Mouse (Mus musculus) lung, embryonic 14.5 days (tissue): ENCODE measurements around the gene Ppif. TPM values are rescaled to one million over a fixed set of nuclear protein-coding genes. Genes with fewer than 3 reads are reported as not detected.

ENCODE experiments used
- ATAC-seq: fragments of 200-750 bp; cut with Nextera tagmentation; 2 replicates; pipeline ENCODE4 v1.8.0; 2017; ENCODE audit warnings: mild to moderate bottlenecking, moderate TSS enrichment, moderate library complexity; ENCODE audit not compliant: insufficient read depth
- DNase-seq: peaks from one replicate; pipeline ENCODE4 v3.0.0-alpha.2; 2015
- H3K27ac ChIP-seq: fragments of 300-500 bp; sonication (generic); 2 replicates; pipeline ENCODE4 v1.5.1; 2014; ENCODE audit warnings: low read depth, mild to moderate bottlenecking, moderate library complexity
- H3K27me3 ChIP-seq: fragments of 300-500 bp; sonication (generic); 2 replicates; pipeline ENCODE4 v1.6.1; 2014; ENCODE audit warnings: low read length, control low read depth; ENCODE audit not compliant: insufficient read depth
- H3K36me3 ChIP-seq: fragments of 300-500 bp; sonication (generic); 2 replicates; pipeline ENCODE4 v1.6.1; 2014; ENCODE audit warnings: control low read depth; ENCODE audit not compliant: insufficient read depth
- H3K4me1 ChIP-seq: fragments of 300-500 bp; sonication (generic); 2 replicates; pipeline ENCODE4 v1.6.1; 2014; ENCODE audit warnings: antibody characterized with exemption, control low read depth; ENCODE audit not compliant: insufficient read depth
- H3K4me2 ChIP-seq: fragments of 300-500 bp; sonication (generic); 2 replicates; pipeline ENCODE4 v1.6.1; 2014; ENCODE audit warnings: mild to moderate bottlenecking
- H3K4me3 ChIP-seq: fragments of 300-500 bp; sonication (generic); 2 replicates; pipeline ENCODE4 v1.5.1; 2014; ENCODE audit warnings: low read depth, low read length
- H3K9ac ChIP-seq: fragments of 300-500 bp; sonication (generic); 2 replicates; pipeline ENCODE4 v1.6.1; 2014
- H3K9me3 ChIP-seq: fragments of 300-500 bp; sonication (generic); 2 replicates; pipeline ENCODE4 v1.6.1; 2016; ENCODE audit warnings: low read depth, low read length, control low read depth
- CTCF ChIP-seq: IDR thresholded peaks from 2 replicates; pipeline ENCODE4 v1.5.1; 2016; ENCODE audit warnings: antibody characterized with exemption, low read depth
- WGBS: fragments of 180-500 bp; shearing (Covaris S2); extraction: QIAGEN DNeasy Blood & Tissue Kit; methylation state at CpG from one replicate; pipeline ENCODE4 v1.1.7; 2014; 5-methylcytosine and 5-hydroxymethylcytosine counted together
- polyA plus RNA-seq: library from polyadenylated mRNA; unstranded; fragments of >200 nt; fragmentation: Nextera tagmentation; extraction: Ambion mirVana; gene quantifications from 2 replicates; pipeline ENCODE4 v1.2.1, GENCODE M21; 2014

The Ppif gene
- polyA plus RNA-seq, 1 experiment from 2014 or later = 29.2 TPM

- no peaks in the 10 kb centered on the region for H3K9me3 ChIP-seq
- H3K4me1 ChIP-seq = peaks cover 49% of the 10 kb centered on the region
- H3K4me2 ChIP-seq = 0 out of 2 replicates have a peak overlapping the region, but pooled peaks have one; percentile 10
- 27% methylated on average over 6 of the region's 6 CpGs for WGBS
- H3K27ac ChIP-seq = peak overlapping the region; percentile 80
- no peak overlapping the region for H3K4me3 ChIP-seq
- ATAC-seq (peak; percentile 78), DNase-seq (peak; percentile 93)
- no peak for TF ChIP-seq CTCF
- H3K27me3 ChIP-seq = no peaks in the 10 kb centered on the region
- peaks cover 35% of the 10 kb centered on the region for H3K36me3 ChIP-seq
- H3K9ac ChIP-seq = no peak overlapping the region
Measured at GRCm38 (mm10) chr14:25736589-25736988, 42.6 kb downstream of the Ppif start.

DNA sequence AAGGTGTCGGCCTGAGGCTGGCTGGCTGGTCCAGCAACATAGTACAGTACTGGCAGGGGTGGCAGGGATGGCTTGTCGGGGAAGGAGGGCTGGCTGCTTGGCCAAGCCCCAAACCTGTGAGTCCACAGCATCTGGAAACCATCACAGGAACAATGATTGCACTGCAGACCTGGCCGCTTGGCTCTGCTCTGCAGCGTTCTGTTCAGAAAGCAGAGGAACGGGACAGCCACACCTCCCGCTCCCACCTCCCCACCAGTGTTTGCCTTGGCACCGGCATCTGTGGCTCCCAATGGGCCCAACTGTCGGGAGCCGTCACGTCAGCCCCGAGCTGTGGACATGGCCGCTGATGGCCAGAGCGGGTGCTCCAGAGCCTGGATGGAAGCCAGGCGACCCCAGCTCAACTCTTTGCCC, 44.6 kb downstream of the Ppif start:
- Histone ChIP-seq H3K36me3 (peaks cover 35% of the 10 kb centered on the region), H3K9me3 (no peaks in the 10 kb centered on the region), H3K27me3 (no peaks in the 10 kb centered on the region), H3K4me3 (no peak overlapping the region), H3K4me2 (peak overlapping the region; percentile 25; the same call in 1 of the 2 replicates), H3K27ac (peak overlapping the region; percentile 58; the same call in 1 of the 2 replicates), H3K4me1 (peaks cover 49% of the 10 kb centered on the region), H3K9ac (no peak overlapping the region)
- TF ChIP-seq CTCF = no peak
- ATAC-seq (peak; percentile 52), DNase-seq (peak; percentile 74)
- WGBS = 19% methylated on average over 14 of the region's 14 CpGs

DNA sequence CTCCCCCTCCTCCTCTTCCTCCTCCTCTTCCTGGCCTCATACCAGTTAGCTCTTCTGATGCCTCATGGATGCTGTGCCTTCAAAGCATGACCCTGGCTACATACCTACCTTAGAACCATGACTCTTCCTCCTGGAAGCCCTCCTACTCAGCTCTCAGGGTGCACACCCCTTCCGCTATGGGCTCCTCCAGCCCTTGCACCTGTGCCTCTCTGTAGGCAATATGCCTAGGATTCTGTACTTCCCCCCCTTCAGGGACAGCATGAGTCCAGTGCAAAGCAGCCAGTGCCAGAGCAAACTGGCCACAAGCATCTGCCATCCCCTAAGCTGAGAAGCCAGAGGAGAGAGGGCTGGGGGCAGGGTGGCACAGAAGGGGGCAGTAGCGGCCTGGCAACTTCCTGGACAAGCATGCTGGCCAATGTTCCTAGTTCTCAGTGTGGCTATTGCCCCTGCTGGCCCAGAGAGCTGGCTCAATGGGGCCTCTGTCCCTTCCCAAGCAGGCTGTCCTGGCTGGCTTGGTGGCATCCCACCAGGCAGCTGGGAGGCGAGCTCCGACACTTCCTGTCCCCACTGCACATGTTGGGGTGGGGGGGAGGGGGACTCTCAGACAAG, 46.1 kb downstream of the Ppif start:
- TF ChIP-seq CTCF = no peak
- WGBS = 65% methylated on average over 4 of the region's 4 CpGs
- no peak for ATAC-seq
- Histone ChIP-seq H3K4me3 (no peak overlapping the region), H3K36me3 (peaks cover 35% of the 10 kb centered on the region), H3K9ac (no peak overlapping the region), H3K27me3 (no peaks in the 10 kb centered on the region), H3K4me2 (no peak overlapping the region), H3K9me3 (no peaks in the 10 kb centered on the region), H3K4me1 (peaks cover 40% of the 10 kb centered on the region), H3K27ac (no peak overlapping the region)
- DNase-seq = no peak

- Histone ChIP-seq H3K27me3 (no peaks in the 10 kb centered on the region), H3K4me2 (no peak overlapping the region), H3K36me3 (peaks cover 33% of the 10 kb centered on the region), H3K9ac (no peak overlapping the region), H3K4me1 (peaks cover 28% of the 10 kb centered on the region), H3K4me3 (no peak overlapping the region), H3K27ac (no peak overlapping the region), H3K9me3 (no peaks in the 10 kb centered on the region)
- DNase-seq (no peak), ATAC-seq (no peak)
- 60% methylated on average over 3 of the region's 3 CpGs for WGBS
- TF ChIP-seq CTCF = no peak
Measured at GRCm38 (mm10) chr14:25741211-25741610, 47.3 kb downstream of the Ppif start.

GRCm38 (mm10) chr14:25741840-25742367, 48.0 kb downstream of the Ppif start:
- DNase-seq (no peak), ATAC-seq (no peak)
- WGBS = 57% methylated on average over 5 of the region's 5 CpGs
- no peak overlapping the region for H3K9ac ChIP-seq
- H3K36me3 ChIP-seq = peaks cover 33% of the 10 kb centered on the region
- peaks cover 21% of the 10 kb centered on the region for H3K4me1 ChIP-seq
- no peaks in the 10 kb centered on the region for H3K27me3 ChIP-seq
- H3K4me3 ChIP-seq = no peak overlapping the region
- H3K9me3 ChIP-seq = no peaks in the 10 kb centered on the region
- peak; percentile 36; the same call in 1 of the 2 replicates for TF ChIP-seq CTCF
- no peak overlapping the region for H3K4me2 ChIP-seq
- H3K27ac ChIP-seq = no peak overlapping the region

DNA sequence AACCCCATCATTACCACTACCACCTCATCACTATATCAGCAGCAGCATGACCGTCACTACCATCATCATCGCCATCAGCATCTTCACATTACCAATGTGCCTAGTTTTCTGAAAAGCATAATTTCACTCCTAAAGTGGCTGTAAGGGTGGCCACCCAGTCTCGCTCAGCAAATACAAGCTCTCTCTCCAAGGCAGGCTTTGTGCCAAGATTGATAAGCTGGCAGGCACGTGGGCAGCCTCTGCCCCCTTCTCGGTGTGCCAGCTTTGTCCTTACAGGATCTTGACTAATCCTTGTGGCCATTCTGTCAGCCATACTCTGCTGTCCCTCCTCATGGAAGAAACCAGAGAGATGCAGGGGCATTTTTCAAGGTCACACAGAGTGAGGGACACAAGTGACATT, 49.0 kb downstream of the Ppif start:
- no peak overlapping the region for H3K9ac ChIP-seq
- ATAC-seq (no peak), DNase-seq (no peak)
- WGBS = 80% methylated on average over 5 of the region's 5 CpGs
- no peaks in the 10 kb centered on the region for H3K27me3 ChIP-seq
- no peak overlapping the region for H3K4me2 ChIP-seq
- peaks cover 25% of the 10 kb centered on the region; the same call in 1 of the 2 replicates for H3K36me3 ChIP-seq
- no peak overlapping the region for H3K27ac ChIP-seq
- H3K4me3 ChIP-seq = no peak overlapping the region
- H3K4me1 ChIP-seq = peaks cover 17% of the 10 kb centered on the region
- H3K9me3 ChIP-seq = no peaks in the 10 kb centered on the region
- no peak for TF ChIP-seq CTCF

- Histone ChIP-seq H3K4me3 (no peak overlapping the region), H3K27ac (no peak overlapping the region), H3K36me3 (peaks cover 9% of the 10 kb centered on the region; the same call in 1 of the 2 replicates), H3K9ac (no peak overlapping the region), H3K4me2 (no peak overlapping the region), H3K9me3 (no peaks in the 10 kb centered on the region), H3K4me1 (peaks cover 12% of the 10 kb centered on the region), H3K27me3 (no peaks in the 10 kb centered on the region)
- DNase-seq (no peak), ATAC-seq (no peak)
- WGBS = 49% methylated on average over 11 of the region's 11 CpGs
- TF ChIP-seq CTCF = peak; percentile 37
Measured at GRCm38 (mm10) chr14:25745365-25746184, 51.6 kb downstream of the Ppif start.
